Mouse (Mus musculus) thymus, postnatal 36 days (tissue): ENCODE results near the gene Gm21294.
"Not testable (repeated sequence)": the region's sequence is repeated elsewhere in the genome, so short reads cannot be mapped to it uniquely, and the experiment has no call there.

Source experiments
- DNase-seq, 2 experiments: peaks; one replicate each; pipeline ENCODE4 v3.0.0; 2022; ENCODE audit warnings: mixed read lengths in 2 of 2

The Gm21294 gene

DNA sequence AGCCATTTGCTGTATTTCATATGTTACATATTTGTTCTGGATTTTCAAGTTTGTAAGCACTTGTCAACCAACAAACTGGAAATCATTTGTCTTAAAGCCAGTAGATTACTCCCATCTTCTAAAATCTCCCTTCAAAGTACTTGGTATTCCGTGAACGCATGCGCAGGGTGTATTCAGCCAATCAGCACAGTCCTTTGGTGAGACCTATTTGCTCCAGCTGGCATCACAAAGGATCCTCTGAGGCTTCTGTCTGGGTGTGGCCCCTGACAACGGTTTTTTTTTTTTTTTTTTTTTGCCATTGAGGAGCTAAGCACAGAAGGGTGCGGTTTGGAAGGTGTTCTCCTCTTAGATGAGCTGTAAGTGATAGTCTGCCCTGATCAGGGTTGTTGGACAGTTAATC is at the start of gene Gm21294:
Gm21294 (plus strand) TSS at position 301 of the 400 bp plus-strand sequence.
- not testable (repeated sequence) for DNase-seq

DNA sequence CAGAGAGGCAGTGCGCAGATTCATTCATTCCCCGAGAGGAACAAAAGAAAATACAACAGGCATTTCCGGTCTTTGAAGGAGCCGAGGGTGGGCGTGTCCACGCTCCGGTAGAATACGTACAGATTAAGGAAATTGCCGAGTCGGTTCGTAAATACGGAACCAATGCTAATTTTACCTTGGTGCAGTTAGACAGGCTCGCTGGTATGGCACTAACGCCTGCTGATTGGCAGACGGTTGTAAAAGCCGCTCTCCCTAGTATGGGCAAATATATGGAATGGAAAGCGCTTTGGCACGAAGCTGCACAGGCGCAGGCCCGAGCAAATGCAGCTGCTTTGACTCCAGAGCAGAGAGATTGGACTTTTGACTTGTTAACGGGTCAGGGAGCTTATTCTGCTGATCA is 73.6 kb downstream of the Gm21294 start:
- DNase-seq: peak; percentile 1 to 3
